Comparison of ENCODE assay signal across 28 mouse cellular contexts in the genomic region with DNA sequence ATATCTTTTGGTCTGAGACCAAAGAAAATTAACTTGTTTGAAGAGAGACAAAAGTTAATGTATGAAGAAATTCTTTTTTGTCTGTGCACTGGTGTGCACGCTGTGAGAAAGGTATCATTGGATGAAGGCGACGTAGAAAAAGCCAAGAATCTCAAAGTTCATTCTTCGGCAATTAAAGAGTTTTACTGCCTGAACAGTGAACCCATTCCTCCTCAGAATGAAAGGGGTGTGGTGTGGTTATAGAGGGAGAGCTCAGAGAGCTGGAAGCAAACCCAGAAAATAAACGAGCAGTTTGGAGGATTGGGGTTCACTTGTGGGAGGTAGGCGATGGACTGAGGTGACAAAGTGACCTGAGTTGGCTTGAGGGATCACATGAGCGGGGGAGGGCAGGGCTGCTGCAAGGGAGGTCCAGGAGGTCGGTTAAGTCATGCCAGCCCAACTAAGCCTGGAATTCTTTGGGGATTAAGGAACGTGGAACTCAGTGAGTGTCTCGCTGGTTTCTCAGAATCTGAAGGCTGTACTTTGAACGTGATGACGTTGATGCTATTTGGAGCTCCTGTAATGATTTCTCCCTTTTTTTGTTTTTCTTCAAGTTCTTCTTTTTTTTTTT. TPM values are rescaled to one million over a fixed set of nuclear protein-coding genes. Genes with fewer than 3 reads are reported as not detected.
DNase-seq lines count a peak whose midpoint lies in the region; ATAC-seq and TF ChIP-seq lines count a peak whose summit lies in the region.
"Had no signal": no experiment of that assay in that cellular context is flagged by ENCODE, and none has a peak within 500 bp of the region (broad histone marks: within the 10 kb centered on the region; RNA-seq: fewer than 3 reads in every experiment).

No protein-coding gene starts in this region.

- H3K4me3 ChIP-seq in kidney, adult 2 months (ENCODE audit: insufficient read depth, low read depth, low read length): no peak overlapping the region
- no peak overlapping the region for H3K4me3 ChIP-seq in kidney, embryonic 16.5 days (ENCODE audit: low read length)
- no peak overlapping the region for H3K4me3 ChIP-seq in intestine, postnatal 0 days (ENCODE audit: low read depth, low read length)
- H3K4me3 ChIP-seq in heart, embryonic 10.5 days: no peak overlapping the region
- H3K4me3 ChIP-seq: heart, adult 2 months; hindbrain, embryonic 12.5 days; liver, embryonic 13.5 days had no signal

- TF ChIP-seq POLR2A in kidney, adult 2 months (IDR thresholded peaks at IDR 0.05; ENCODE audit: low read depth, low read length): no peak

- H3K9ac ChIP-seq in kidney, embryonic 16.5 days (replicated peaks; ENCODE audit: low read length): no peak overlapping the region
- no peak overlapping the region for H3K9ac ChIP-seq in intestine, postnatal 0 days (ENCODE audit: low read depth, low read length)
- H3K9ac ChIP-seq: hindbrain, embryonic 12.5 days; liver, embryonic 13.5 days had no signal

- H3K4me2 ChIP-seq in kidney, embryonic 16.5 days (replicated peaks; ENCODE audit: low read depth, low read length): no peak overlapping the region
- peak overlapping the region; percentile 60 for H3K4me2 ChIP-seq in intestine, postnatal 0 days (replicated peaks; ENCODE audit: low read depth)
- H3K4me2 ChIP-seq: liver, embryonic 13.5 days had no signal

- H3K27me3 ChIP-seq in kidney, adult 2 months (replicated peaks; ENCODE audit: control insufficient read depth, insufficient read depth, low read length): peaks cover 2% of the 10 kb centered on the region; the same call in 1 of the 2 replicates
- H3K27me3 ChIP-seq in kidney, embryonic 16.5 days (ENCODE audit: insufficient read depth, low read length): peaks cover 38% of the 10 kb centered on the region
- H3K27me3 ChIP-seq in intestine, postnatal 0 days (replicated peaks; ENCODE audit: control insufficient read depth, insufficient read depth, low read length): no peaks in the 10 kb centered on the region
- H3K27me3 ChIP-seq in heart, embryonic 10.5 days (ENCODE audit: insufficient read depth, poor library complexity, severe bottlenecking): peaks cover 75% of the 10 kb centered on the region

- no peaks in the 10 kb centered on the region for H3K36me3 ChIP-seq in kidney, adult 2 months (ENCODE audit: control insufficient read depth, insufficient read depth, low read length)
- H3K36me3 ChIP-seq in kidney, embryonic 16.5 days (ENCODE audit: insufficient read depth, low read length): no peaks in the 10 kb centered on the region
- H3K36me3 ChIP-seq in intestine, postnatal 0 days (ENCODE audit: control insufficient read depth, insufficient read depth): no peaks in the 10 kb centered on the region
- H3K36me3 ChIP-seq in heart, embryonic 10.5 days: no peaks in the 10 kb centered on the region
- H3K36me3 ChIP-seq: forebrain, embryonic 10.5 days; hindbrain, embryonic 12.5 days; liver, embryonic 13.5 days had no signal

- peak overlapping the region; percentile 90 for H3K27ac ChIP-seq in kidney, adult 2 months (ENCODE audit: insufficient read depth, low read depth, low read length)
- H3K27ac ChIP-seq in kidney, embryonic 16.5 days (ENCODE audit: low read length): no peak overlapping the region
- H3K27ac ChIP-seq in intestine, postnatal 0 days (ENCODE audit: low read depth, low read length): peak overlapping the region; percentile 78
- no peak overlapping the region for H3K27ac ChIP-seq in heart, embryonic 10.5 days
- H3K27ac ChIP-seq: forebrain, embryonic 10.5 days; heart, adult 2 months; hindbrain, embryonic 12.5 days; liver, embryonic 13.5 days had no signal

- TF ChIP-seq CTCF in kidney, adult 2 months (conservative IDR thresholded peaks at IDR 0.05; ENCODE audit: insufficient read depth, insufficient read length, low read depth, low read length): no peak
- TF ChIP-seq CTCF in intestine, postnatal 0 days (IDR thresholded peaks at IDR 0.05; ENCODE audit: low read depth): no peak

- H3K4me1 ChIP-seq in kidney, adult 2 months (ENCODE audit: control insufficient read depth, insufficient read depth, low read length): peaks cover 5% of the 10 kb centered on the region; the same call in 1 of the 2 replicates
- H3K4me1 ChIP-seq in kidney, embryonic 16.5 days (ENCODE audit: insufficient read depth, low read length): no peaks in the 10 kb centered on the region
- H3K4me1 ChIP-seq in intestine, postnatal 0 days (replicated peaks; ENCODE audit: control insufficient read depth, insufficient read depth, low read length): no peaks in the 10 kb centered on the region
- H3K4me1 ChIP-seq in heart, embryonic 10.5 days: no peaks in the 10 kb centered on the region
- H3K4me1 ChIP-seq: hindbrain, embryonic 12.5 days; liver, embryonic 13.5 days had no signal

- no peaks in the 10 kb centered on the region for H3K9me3 ChIP-seq in kidney, embryonic 16.5 days (ENCODE audit: low read length)
- no peaks in the 10 kb centered on the region for H3K9me3 ChIP-seq in intestine, postnatal 0 days (ENCODE audit: control insufficient read depth)
- no peaks in the 10 kb centered on the region for H3K9me3 ChIP-seq in heart, embryonic 10.5 days
- H3K9me3 ChIP-seq: forebrain, embryonic 10.5 days; hindbrain, embryonic 12.5 days; liver, embryonic 13.5 days had no signal

- peak; percentile 93 for DNase-seq in kidney, adult 2 months
- DNase-seq in kidney, postnatal 25 days: peak; percentile 73 to 89
- DNase-seq in spleen, adult 12 weeks (ENCODE audit: low spot score): no peak
- DNase-seq in heart, embryonic 10.5 days (ENCODE audit: low spot score): no peak
- no peak for DNase-seq in lung, postnatal 4 days
- DNase-seq: cerebellum, adult 11-12 months; cerebellum, postnatal 10 days; gastrocnemius, postnatal 25 days; heart, adult 2 months; layer of hippocampus, postnatal 36 days; liver, embryonic 13.5 days; lung, adult 2 months; lung, postnatal 14 days; midbrain, embryonic 14.5 days; right cerebral cortex, postnatal 25 days; thymus, adult 18-20 months; thymus, postnatal 4 days had no signal

- no peak for ATAC-seq in kidney, embryonic 16.5 days (ENCODE audit: low FRiP score, low TSS enrichment)
- ATAC-seq in intestine, postnatal 0 days: peak; percentile 80
- ATAC-seq: forebrain, embryonic 16.5 days had no signal

- 29% methylated on average over 12 of the region's 12 CpGs for WGBS in kidney, adult 2 months
- 47% methylated on average over 12 of the region's 12 CpGs for whole genome bisulfite sequencing in kidney, embryonic 16.5 days
- WGBS in intestine, postnatal 0 days: 24% methylated on average over 12 of the region's 12 CpGs
- 44% methylated on average over 12 of the region's 12 CpGs for WGBS in heart, embryonic 10.5 days

RNA-seq across cellular contexts. Expression of a gene that starts 0.9 kb away (rescaled TPM):
- polyA plus RNA-seq in kidney, adult 2 months (2012; rRNA removed): 1.6 and 2.4 TPM in 2 replicates
- 0.09 TPM in 1 of 2 replicates, not detected in the other for polyA plus RNA-seq in kidney, embryonic 16.5 days (2015; fragmentation: Nextera tagmentation; extraction: Ambion mirVana)
- 0.03 and 0.04 TPM in 2 replicates for polyA plus RNA-seq in intestine, postnatal 0 days (2015; fragmentation: Nextera tagmentation; extraction: Ambion mirVana)
- not detected in 2 replicates for polyA plus RNA-seq in heart, embryonic 10.5 days (2016; fragmentation: Nextera tagmentation; extraction: Ambion mirVana)
- polyA plus RNA-seq: embryonic facial prominence, embryonic 11.5 days; heart, embryonic 14.5 days; limb, embryonic 14.5 days; liver, embryonic 13.5 days; stomach, embryonic 14.5 days had no signal

RNA-seq across cellular contexts. Expression of a gene that starts 15.1 kb away (rescaled TPM):
- 30.3 and 43.5 TPM in 2 replicates for polyA plus RNA-seq in kidney, adult 2 months (2012; rRNA removed)
- 2.4 and 3.4 TPM in 2 replicates for polyA plus RNA-seq in kidney, embryonic 16.5 days (2015; fragmentation: Nextera tagmentation; extraction: Ambion mirVana)
- polyA plus RNA-seq in intestine, postnatal 0 days (2015; fragmentation: Nextera tagmentation; extraction: Ambion mirVana): 24.9 and 25.3 TPM in 2 replicates
- polyA plus RNA-seq in heart, embryonic 10.5 days (2016; fragmentation: Nextera tagmentation; extraction: Ambion mirVana): 0.11 and 0.75 TPM in 2 replicates
- polyA plus RNA-seq: embryonic facial prominence, embryonic 11.5 days; forebrain, embryonic 10.5 days; neural tube, embryonic 11.5 days had no signal

RNA-seq across cellular contexts. Expression of a gene that starts 43.4 kb away (rescaled TPM):
- polyA plus RNA-seq in kidney, adult 2 months (2012; rRNA removed): not detected in 2 replicates
- polyA plus RNA-seq in kidney, embryonic 16.5 days (2015; fragmentation: Nextera tagmentation; extraction: Ambion mirVana): not detected in 2 replicates
- polyA plus RNA-seq in intestine, postnatal 0 days (2015; fragmentation: Nextera tagmentation; extraction: Ambion mirVana): 0.71 and 1.2 TPM in 2 replicates
- not detected in 2 replicates for polyA plus RNA-seq in heart, embryonic 10.5 days (2016; fragmentation: Nextera tagmentation; extraction: Ambion mirVana)
- polyA plus RNA-seq: forebrain, embryonic 10.5 days; forebrain, embryonic 16.5 days; heart, embryonic 14.5 days; limb, embryonic 14.5 days; liver, embryonic 13.5 days; lung, adult 2 months; midbrain, embryonic 14.5 days; neural tube, embryonic 11.5 days had no signal

RNA-seq across cellular contexts. Expression of a gene that starts 51.1 kb away (rescaled TPM):
- not detected in 2 replicates for polyA plus RNA-seq in kidney, adult 2 months (2012; rRNA removed)
- polyA plus RNA-seq in kidney, embryonic 16.5 days (2015; fragmentation: Nextera tagmentation; extraction: Ambion mirVana): 0.24 TPM in 1 of 2 replicates, not detected in the other
- polyA plus RNA-seq in intestine, postnatal 0 days (2015; fragmentation: Nextera tagmentation; extraction: Ambion mirVana): 0.59 and 1.3 TPM in 2 replicates
- 1.2 and 1.4 TPM in 2 replicates for polyA plus RNA-seq in heart, embryonic 10.5 days (2016; fragmentation: Nextera tagmentation; extraction: Ambion mirVana)
- polyA plus RNA-seq: cortical plate, adult 2 months; forebrain, embryonic 10.5 days; forebrain, embryonic 16.5 days; lung, adult 2 months; neural tube, embryonic 11.5 days; stomach, embryonic 14.5 days had no signal

Comparison
In these comparisons a context has a peak if more than half of its experiments do, and no peak if none do; other contexts are left out.
1. H3K27ac ChIP-seq: peak in kidney, adult 2 months (single experiment) and intestine, postnatal 0 days (single experiment); none in kidney, embryonic 16.5 days (single experiment) and heart, embryonic 10.5 days (single experiment).
2. DNase-seq: peak in kidney, adult 2 months (single experiment) and kidney, postnatal 25 days (2 of 2); none in spleen, adult 12 weeks (single experiment), heart, embryonic 10.5 days (single experiment) and lung, postnatal 4 days (0 of 2).